Mouse (Mus musculus): Measurements from ENCODE around the gene Ptpn11. TPM values are rescaled to one million over a fixed set of nuclear protein-coding genes. Genes with fewer than 3 reads are reported as not detected.
"Not testable (repeated sequence)": the region's sequence is repeated elsewhere in the genome, so short reads cannot be mapped to it uniquely, and the experiment has no call there.

Ptpn11 gene
- polyA plus RNA-seq, 1 experiment, result 90.6 TPM

GRCm38 (mm10) chr5:121216126-121216446, 24.9 kb upstream of the Ptpn11 start:
- Histone ChIP-seq H3K27ac (ENCODE audit: insufficient read depth, low read length) (no peak overlapping the region), H3K4me3 (ENCODE audit: insufficient read depth, low read length) (no peak overlapping the region), H3K4me1 (ENCODE audit: control insufficient read depth, insufficient read depth, low read length) (peaks cover 4% of the 10 kb centered on the region; the same call in 1 of the 2 replicates)
- TF ChIP-seq CTCF (IDR thresholded peaks at IDR 0.05; ENCODE audit: borderline replicate concordance, insufficient read depth, low read length), result no peak
- TF ChIP-seq POLR2A (IDR thresholded peaks at IDR 0.05; ENCODE audit: low read depth, low read length), result no peak

GRCm38 (mm10) chr5:121215380-121216125, 24.4 kb upstream of the Ptpn11 start:
- Histone ChIP-seq H3K4me1 (ENCODE audit: control insufficient read depth, insufficient read depth, low read length) (peaks cover 4% of the 10 kb centered on the region; the same call in 1 of the 2 replicates), H3K4me3 (ENCODE audit: insufficient read depth, low read length) (no peak overlapping the region), H3K27ac (ENCODE audit: insufficient read depth, low read length) (no peak overlapping the region)
- TF ChIP-seq CTCF (IDR thresholded peaks at IDR 0.05; ENCODE audit: borderline replicate concordance, insufficient read depth, low read length), result peak; percentile 88
- TF ChIP-seq POLR2A (IDR thresholded peaks at IDR 0.05; ENCODE audit: low read depth, low read length), result no peak

GRCm38 (mm10) chr5:121214707-121215106, 23.5 kb upstream of the Ptpn11 start:
- no peak overlapping the region for H3K4me3 ChIP-seq (ENCODE audit: insufficient read depth, low read length)
- no peak for TF ChIP-seq CTCF (IDR thresholded peaks at IDR 0.05; ENCODE audit: borderline replicate concordance, insufficient read depth, low read length)
- no peak for TF ChIP-seq POLR2A (IDR thresholded peaks at IDR 0.05; ENCODE audit: low read depth, low read length)
- H3K4me1 ChIP-seq (ENCODE audit: control insufficient read depth, insufficient read depth, low read length), result peaks cover 4% of the 10 kb centered on the region; the same call in 1 of the 2 replicates
- no peak overlapping the region for H3K27ac ChIP-seq (ENCODE audit: insufficient read depth, low read length)

- Histone ChIP-seq H3K4me3 (ENCODE audit: insufficient read depth, low read length) (no peak overlapping the region), H3K4me1 (ENCODE audit: control insufficient read depth, insufficient read depth, low read length) (peaks cover 6% of the 10 kb centered on the region; the same call in 1 of the 2 replicates), H3K27ac (ENCODE audit: insufficient read depth, low read length) (no peak overlapping the region)
- TF ChIP-seq CTCF (IDR thresholded peaks at IDR 0.05; ENCODE audit: borderline replicate concordance, insufficient read depth, low read length) (no peak), POLR2A (IDR thresholded peaks at IDR 0.05; ENCODE audit: low read depth, low read length) (no peak)
These were observed 20.9 kb upstream of the Ptpn11 start for GRCm38 (mm10) chr5:121212108-121212507.

GRCm38 (mm10) chr5:121210601-121210924, 19.4 kb upstream of the Ptpn11 start:
- no peak overlapping the region for H3K27ac ChIP-seq (ENCODE audit: insufficient read depth, low read length)
- peaks cover 17% of the 10 kb centered on the region for H3K4me1 ChIP-seq (ENCODE audit: control insufficient read depth, insufficient read depth, low read length)
- no peak overlapping the region for H3K4me3 ChIP-seq (ENCODE audit: insufficient read depth, low read length)
- TF ChIP-seq POLR2A (IDR thresholded peaks at IDR 0.05; ENCODE audit: low read depth, low read length), result peak; percentile 33; the same call in 1 of the 2 replicates
- TF ChIP-seq CTCF (IDR thresholded peaks at IDR 0.05; ENCODE audit: borderline replicate concordance, insufficient read depth, low read length), result no peak

GRCm38 (mm10) chr5:121209755-121210600, 18.8 kb upstream of the Ptpn11 start:
- Histone ChIP-seq H3K27ac (ENCODE audit: insufficient read depth, low read length) (no peak overlapping the region), H3K4me1 (ENCODE audit: control insufficient read depth, insufficient read depth, low read length) (peaks cover 17% of the 10 kb centered on the region), H3K4me3 (ENCODE audit: insufficient read depth, low read length) (no peak overlapping the region)
- TF ChIP-seq CTCF (IDR thresholded peaks at IDR 0.05; ENCODE audit: borderline replicate concordance, insufficient read depth, low read length) (no peak), POLR2A (IDR thresholded peaks at IDR 0.05; ENCODE audit: low read depth, low read length) (no peak)

- H3K4me1 ChIP-seq (ENCODE audit: control insufficient read depth, insufficient read depth, low read length), result peaks cover 17% of the 10 kb centered on the region
- TF ChIP-seq CTCF (IDR thresholded peaks at IDR 0.05; ENCODE audit: borderline replicate concordance, insufficient read depth, low read length), result no peak
- TF ChIP-seq POLR2A (IDR thresholded peaks at IDR 0.05; ENCODE audit: low read depth, low read length), result no peak
- peak overlapping the region; percentile 84; the same call in 1 of the 2 replicates for H3K4me3 ChIP-seq (ENCODE audit: insufficient read depth, low read length)
- no peak overlapping the region for H3K27ac ChIP-seq (ENCODE audit: insufficient read depth, low read length)
These were observed 15.8 kb upstream of the Ptpn11 start for GRCm38 (mm10) chr5:121206984-121207383.

GRCm38 (mm10) chr5:121206540-121206939, 15.3 kb upstream of the Ptpn11 start:
- peak overlapping the region; percentile 84 for H3K4me3 ChIP-seq (ENCODE audit: insufficient read depth, low read length)
- H3K27ac ChIP-seq (ENCODE audit: insufficient read depth, low read length), result no peak overlapping the region
- TF ChIP-seq CTCF (IDR thresholded peaks at IDR 0.05; ENCODE audit: borderline replicate concordance, insufficient read depth, low read length), result no peak
- H3K4me1 ChIP-seq (ENCODE audit: control insufficient read depth, insufficient read depth, low read length), result peaks cover 17% of the 10 kb centered on the region

GRCm38 (mm10) chr5:121205537-121206130, 14.4 kb upstream of the Ptpn11 start:
- H3K27ac ChIP-seq (ENCODE audit: insufficient read depth, low read length), result not testable (repeated sequence)
- Histone ChIP-seq H3K4me1 (ENCODE audit: control insufficient read depth, insufficient read depth, low read length) (peaks cover 17% of the 10 kb centered on the region), H3K4me3 (ENCODE audit: insufficient read depth, low read length) (peak overlapping the region; percentile 84)

Data from embryonic fibroblast, embryonic 13.5 days (primary cell).